Mouse (Mus musculus): ENCODE measurements around the gene Pex14.

- TF ChIP-seq POLR2A (IDR thresholded peaks at IDR 0.05; ENCODE audit: low read depth, low read length) (no peak), CTCF (IDR thresholded peaks at IDR 0.05; ENCODE audit: extremely low read depth, insufficient read depth, insufficient read length, insufficient replicate concordance) (no peak)
Observed at GRCm38 (mm10) chr4:149040289-149040688, 59.4 kb downstream of the Pex14 start.

Measured in spleen, adult 2 months (tissue).